Mouse (Mus musculus) small intestine, adult 2 months (tissue): ENCODE measurements around the gene Med13l.

Experiments
- CTCF ChIP-seq: fragments of 200-500 bp; IDR thresholded peaks from 2 replicates; pipeline ENCODE4 v1.5.1; 2012; ENCODE audit warnings: low read depth, mild to moderate bottlenecking, control low read depth, inconsistent platforms, low read length, moderate library complexity, mixed read lengths; ENCODE audit not compliant: insufficient replicate concordance, insufficient read length; ENCODE audit errors: extremely low read depth
- POLR2A ChIP-seq: fragments of 200-500 bp; IDR thresholded peaks from 2 replicates; pipeline ENCODE4 v1.6.1; 2012; ENCODE audit warnings: low read depth, mild to moderate bottlenecking, control low read depth, inconsistent platforms, low read length, moderate library complexity

DNA sequence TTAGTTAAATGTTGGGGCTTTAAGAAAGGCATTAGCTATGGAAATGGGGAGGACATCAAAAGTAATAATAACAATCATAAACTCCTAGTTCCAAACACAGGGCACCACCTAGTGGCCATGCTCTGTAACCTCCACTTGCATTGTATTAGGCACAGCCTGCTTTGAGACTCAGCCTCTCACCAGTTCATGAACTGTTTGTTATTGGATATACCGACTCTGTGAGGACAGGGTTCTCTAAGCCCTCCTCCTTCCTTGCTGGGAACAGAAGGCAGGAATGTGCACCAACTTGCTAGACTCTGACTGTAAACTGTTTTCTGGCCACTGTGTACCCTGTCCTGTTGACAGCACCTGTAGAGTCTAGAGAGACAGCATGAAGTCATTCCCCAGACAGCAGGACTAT lies 177.1 kb downstream of the Med13l start:
- no peak for TF ChIP-seq POLR2A
- TF ChIP-seq CTCF, result peak; percentile 46; the same call in 1 of the 2 replicates
